Mouse (Mus musculus) brain, embryonic 14.5 days (tissue): Measurements from ENCODE around the gene Pigp. TPM values are rescaled to one million over a fixed set of nuclear protein-coding genes. Genes with fewer than 3 reads are reported as not detected.

Experiments used
- DNase-seq: peaks from one replicate; pipeline ENCODE4 v3.0.0-alpha.2; 2011; ENCODE audit warnings: low read depth
- CTCF ChIP-seq: fragments of 200-500 bp; IDR thresholded peaks from 2 replicates; pipeline ENCODE4 v1.5.1; 2012; ENCODE audit warnings: inconsistent platforms, mild to moderate bottlenecking, moderate library complexity, borderline replicate concordance; ENCODE audit not compliant: insufficient read depth, insufficient read length; ENCODE audit errors: extremely low read depth
- POLR2A ChIP-seq: fragments of 200-500 bp; IDR thresholded peaks from 2 replicates; pipeline ENCODE4 v1.6.1; 2012; ENCODE audit warnings: mild to moderate bottlenecking, inconsistent platforms, borderline replicate concordance; ENCODE audit not compliant: poor library complexity, insufficient read depth, insufficient read length, severe bottlenecking; ENCODE audit errors: extremely low read depth
- polyA plus RNA-seq: library from polyadenylated mRNA; depleted of rRNA; stranded (reverse); fragments of >200 nt; gene quantifications from 2 replicates; pipeline ENCODE4 v1.2.3, GENCODE M21; 2012

Gene Pigp
- polyA plus RNA-seq, 1 experiment: 76.8 TPM

- peak; percentile 85 for DNase-seq
- no peak for TF ChIP-seq POLR2A
- no peak for TF ChIP-seq CTCF
These were observed 41.2 kb downstream of the Pigp start for GRCm38 (mm10) chr16:94330429-94330828.

- DNase-seq: peak; percentile 61
- TF ChIP-seq CTCF (no peak), POLR2A (no peak)
These were observed 42.5 kb downstream of the Pigp start for GRCm38 (mm10) chr16:94328881-94329867.

GRCm38 (mm10) chr16:94327781-94328711 lies 43.6 kb downstream of the Pigp start, which contains the start of gene Ripply3:
Ripply3 (plus strand) TSS chr16:94328420.
- peak; percentile 12 for DNase-seq

GRCm38 (mm10) chr16:94326008-94326407 lies 45.6 kb downstream of the Pigp start:
- DNase-seq: no peak
- no peak for TF ChIP-seq POLR2A

More at GRCm38 (mm10) chr16:94327781-94328711, 43.6 kb downstream of the Pigp start, which contains the start of gene Ripply3:
- TF ChIP-seq POLR2A: no peak
- no peak for TF ChIP-seq CTCF

- no peak for DNase-seq
These were observed 48.0 kb downstream of the Pigp start for GRCm38 (mm10) chr16:94323681-94324080.

GRCm38 (mm10) chr16:94320223-94320622 lies 51.4 kb downstream of the Pigp start:
- no peak for DNase-seq
- TF ChIP-seq POLR2A (no peak), CTCF (no peak)

More at GRCm38 (mm10) chr16:94323681-94324080, 48.0 kb downstream of the Pigp start:
- TF ChIP-seq CTCF (no peak), POLR2A (no peak)

DNA sequence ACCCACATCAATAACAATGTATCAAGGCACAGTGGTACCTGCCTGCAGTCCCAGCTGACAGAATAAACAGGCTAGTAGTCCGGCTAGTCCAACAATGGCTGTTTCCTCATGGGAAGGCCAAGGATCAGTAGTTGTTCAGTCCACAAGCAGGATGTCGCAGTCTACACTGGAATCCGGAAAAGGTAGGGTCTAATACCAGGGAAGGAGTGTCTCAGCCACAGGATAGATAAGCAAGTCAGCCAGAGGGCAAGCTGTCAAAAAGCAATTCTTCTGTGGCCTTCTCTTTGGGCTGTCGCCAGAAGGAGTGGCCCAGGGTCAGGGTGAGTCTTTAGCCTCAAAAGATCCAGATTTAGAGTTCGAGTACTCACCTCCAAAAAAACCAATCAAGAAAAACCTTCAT lies 53.9 kb downstream of the Pigp start:
- no peak for DNase-seq
- TF ChIP-seq POLR2A: no peak
- TF ChIP-seq CTCF: no peak

DNA sequence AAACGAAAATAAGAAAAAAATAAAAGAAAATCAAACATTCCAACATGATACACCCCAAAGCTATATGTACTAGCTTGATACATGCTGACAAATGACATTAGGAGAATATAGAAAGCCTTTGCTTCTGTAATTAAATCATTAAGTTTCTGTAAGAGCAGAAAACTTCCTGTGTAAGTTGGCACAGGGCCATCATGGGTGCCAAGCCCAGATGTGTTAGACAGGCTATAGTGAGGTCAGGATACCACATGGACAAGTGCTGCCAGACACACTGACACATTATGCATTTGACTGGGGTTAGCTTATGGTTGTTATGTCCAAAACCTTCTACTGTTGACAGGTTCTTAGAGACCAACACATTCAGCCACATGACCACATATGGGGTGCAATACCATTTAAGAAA lies 56.4 kb downstream of the Pigp start:
- no peak for TF ChIP-seq CTCF
- no peak for TF ChIP-seq POLR2A
- no peak for DNase-seq

DNA sequence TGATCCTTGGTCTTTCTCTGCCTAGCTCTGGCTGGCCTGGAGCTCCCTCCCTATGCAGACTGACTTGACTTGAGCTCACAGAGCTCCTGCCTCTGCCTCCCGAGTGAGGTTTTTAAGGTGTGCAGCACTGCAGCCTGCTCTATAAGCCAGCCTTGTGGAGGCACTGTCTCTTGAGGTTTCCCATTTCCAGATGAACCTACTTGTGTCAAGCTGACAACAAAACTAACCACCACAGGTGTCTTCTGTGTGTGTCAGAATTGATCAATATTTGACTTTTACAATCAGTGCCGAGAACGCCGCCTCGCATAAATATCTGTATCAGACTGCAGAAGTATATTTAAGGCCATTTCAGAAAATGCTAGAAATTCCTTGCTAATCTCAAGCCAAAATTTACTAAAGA lies 57.0 kb downstream of the Pigp start:
- DNase-seq: no peak

GRCm38 (mm10) chr16:94313229-94314030 lies 58.2 kb downstream of the Pigp start, which contains the start of gene Hlcs:
Hlcs (minus strand) TSS chr16:94313571.
- peak; percentile 93 for TF ChIP-seq CTCF
- TF ChIP-seq POLR2A: peak; percentile 83; the same call in 1 of the 2 replicates
- DNase-seq: peak; percentile 98

More for the DNA sequence above, 57.0 kb downstream of the Pigp start:
- TF ChIP-seq POLR2A: no peak
- TF ChIP-seq CTCF: no peak
